Comparison of ENCODE assay signal across 10 mouse cellular contexts in genomic region chr5:140890050-140890449, GRCm38 (mm10). TPM values are rescaled to one million over a fixed set of nuclear protein-coding genes. Genes with fewer than 3 reads are reported as not detected.
DNase-seq lines count a peak whose midpoint lies in the region; ATAC-seq and TF ChIP-seq lines count a peak whose summit lies in the region.
"Had no signal": no experiment of that assay in that cellular context is flagged by ENCODE, and none has a peak within 500 bp of the region (broad histone marks: within the 10 kb centered on the region; RNA-seq: fewer than 3 reads in every experiment).

No protein-coding gene starts in this region.

- TF ChIP-seq CTCF in heart, postnatal 0 days (IDR thresholded peaks at IDR 0.05; ENCODE audit: low read depth): no peak

- H3K9ac ChIP-seq in kidney, embryonic 15.5 days: no peak overlapping the region
- H3K9ac ChIP-seq in heart, postnatal 0 days (replicated peaks; ENCODE audit: low read depth, low read length): no peak overlapping the region
- H3K9ac ChIP-seq in lung, embryonic 16.5 days (ENCODE audit: low read length): no peak overlapping the region; the same call in 1 of the 2 replicates

- no peaks in the 10 kb centered on the region for H3K36me3 ChIP-seq in kidney, embryonic 15.5 days
- no peaks in the 10 kb centered on the region for H3K36me3 ChIP-seq in heart, postnatal 0 days (replicated peaks; ENCODE audit: control insufficient read depth, insufficient read depth, low read length)
- H3K36me3 ChIP-seq in lung, embryonic 16.5 days (ENCODE audit: control insufficient read depth, insufficient read depth, low read length): no peaks in the 10 kb centered on the region

- WGBS in kidney, embryonic 15.5 days: 32% methylated on average over 14 of the region's 14 CpGs
- WGBS in heart, postnatal 0 days: 25% methylated on average over 14 of the region's 14 CpGs
- 33% methylated on average over 14 of the region's 14 CpGs for WGBS in lung, embryonic 16.5 days

- TF ChIP-seq EP300 in heart, postnatal 0 days (IDR thresholded peaks at IDR 0.05; ENCODE audit: low read depth): no peak

- no peak for DNase-seq in kidney, adult 11 months
- peak; percentile 29 for DNase-seq in heart, postnatal 0 days (ENCODE audit: low spot score)
- DNase-seq in spleen, adult 12 weeks (ENCODE audit: low spot score): no peak
- DNase-seq in adipocyte (ENCODE audit: low spot score): no peak
- no peak for DNase-seq in spleen, postnatal 4 days (ENCODE audit: low spot score in 2 of 2)

- peak; percentile 62 for ATAC-seq in kidney, embryonic 15.5 days (replicated peaks; ENCODE audit: low FRiP score)
- ATAC-seq in common myeloid progenitor, adult 5-6 weeks (replicated peaks; ENCODE audit: low read depth, poor library complexity, severe bottlenecking): 0 out of 2 replicates have a peak, but pooled peaks have one; percentile 27
- peak; percentile 80 for ATAC-seq in heart, postnatal 0 days (ENCODE audit: insufficient read depth, low read depth)
- ATAC-seq in lung, embryonic 16.5 days (ENCODE audit: low read depth): peak; percentile 91
- ATAC-seq: Patski had no signal

- peaks cover 13% of the 10 kb centered on the region; the same call in 1 of the 2 replicates for H3K4me1 ChIP-seq in kidney, embryonic 15.5 days
- H3K4me1 ChIP-seq in heart, postnatal 0 days (ENCODE audit: control insufficient read depth, insufficient read depth): peaks cover 6% of the 10 kb centered on the region; the same call in 1 of the 2 replicates
- peaks cover 16% of the 10 kb centered on the region for H3K4me1 ChIP-seq in lung, embryonic 16.5 days (replicated peaks; ENCODE audit: control insufficient read depth, insufficient read depth, low read length)

- no peaks in the 10 kb centered on the region for H3K9me3 ChIP-seq in kidney, embryonic 15.5 days (replicated peaks)
- no peaks in the 10 kb centered on the region for H3K9me3 ChIP-seq in heart, postnatal 0 days (replicated peaks; ENCODE audit: control insufficient read depth, low read length)
- H3K9me3 ChIP-seq in lung, embryonic 16.5 days (ENCODE audit: control insufficient read depth, low read length): no peaks in the 10 kb centered on the region

- peaks cover 6% of the 10 kb centered on the region; the same call in 1 of the 2 replicates for H3K27me3 ChIP-seq in kidney, embryonic 15.5 days
- H3K27me3 ChIP-seq in heart, postnatal 0 days (ENCODE audit: control insufficient read depth, insufficient read depth, low read length): no peaks in the 10 kb centered on the region
- no peaks in the 10 kb centered on the region for H3K27me3 ChIP-seq in lung, embryonic 16.5 days (ENCODE audit: control insufficient read depth, insufficient read depth, low read depth, low read length)

- no peak overlapping the region for H3K4me2 ChIP-seq in kidney, embryonic 15.5 days
- 0 out of 2 replicates have a peak overlapping the region, but pooled peaks have one; percentile 27 for H3K4me2 ChIP-seq in heart, postnatal 0 days (ENCODE audit: low read depth, low read length)
- no peak overlapping the region for H3K4me2 ChIP-seq in lung, embryonic 16.5 days (ENCODE audit: low read depth, low read length)

- no peak overlapping the region for H3K27ac ChIP-seq in kidney, embryonic 15.5 days
- 0 out of 2 replicates have a peak overlapping the region, but pooled peaks have one; percentile 7 for H3K27ac ChIP-seq in heart, postnatal 0 days (ENCODE audit: low read depth)
- peak overlapping the region; percentile 54; the same call in 1 of the 2 replicates for H3K27ac ChIP-seq in lung, embryonic 16.5 days (ENCODE audit: low read length)

- H3K4me3 ChIP-seq in kidney, embryonic 15.5 days (replicated peaks): no peak overlapping the region
- H3K4me3 ChIP-seq in heart, postnatal 0 days (ENCODE audit: low read depth, low read length): no peak overlapping the region
- no peak overlapping the region for H3K4me3 ChIP-seq in lung, embryonic 16.5 days (ENCODE audit: low read length)
- H3K4me3 ChIP-seq: myocyte had no signal

RNA-seq across cellular contexts. Expression of gene Gna12, which starts 59.8 kb away (rescaled TPM):
- polyA plus RNA-seq in kidney, embryonic 15.5 days (2015; fragmentation: Nextera tagmentation; extraction: Ambion mirVana): 15.9 and 16.1 TPM in 2 replicates
- 29.5 and 36.4 TPM in 2 replicates for total RNA-seq in common myeloid progenitor, adult 5-6 weeks (2017)
- total RNA-seq in heart, postnatal 0 days (2014; rRNA removed; ENCODE audit: low replicate concordance): 132 and 145 TPM in 2 replicates
- 13.4 and 13.9 TPM in 2 replicates for polyA plus RNA-seq in heart, postnatal 0 days (2015; fragmentation: Nextera tagmentation; extraction: Ambion mirVana)
- polyA plus RNA-seq in lung, embryonic 16.5 days (2015; fragmentation: Nextera tagmentation; extraction: Ambion mirVana): 8.4 and 8.5 TPM in 2 replicates

Comparison
In these comparisons a context has a peak if more than half of its experiments do, and no peak if none do; other contexts are left out.
1. ATAC-seq: peak in every context shown above with its lines; median percentile 91 in lung, embryonic 16.5 days; 80 in heart, postnatal 0 days; 62 in kidney, embryonic 15.5 days; 27 in common myeloid progenitor, adult 5-6 weeks.